Mouse (Mus musculus) liver, embryonic 13.5 days (tissue): Measurements from ENCODE around the gene Psmb5. TPM values are rescaled to one million over a fixed set of nuclear protein-coding genes. Genes with fewer than 3 reads are reported as not detected.

ENCODE experiments used
- ATAC-seq: fragments of 200-750 bp; cut with Nextera tagmentation; 2 replicates; pipeline ENCODE4 v1.8.0; 2017; ENCODE audit warnings: low read depth, mild to moderate bottlenecking, moderate number of reproducible peaks, moderate library complexity
- DNase-seq: peaks from one replicate; pipeline ENCODE4 v3.0.0; 2022
- H3K27ac ChIP-seq: fragments of 300-500 bp; sonication (generic); 2 replicates; pipeline ENCODE4 v1.5.1; 2015; ENCODE audit warnings: moderate library complexity, mild to moderate bottlenecking, inconsistent platforms
- H3K27me3 ChIP-seq: fragments of 300-500 bp; sonication (generic); 2 replicates; pipeline ENCODE4 v1.6.1; 2015; ENCODE audit warnings: mild to moderate bottlenecking, inconsistent platforms
- H3K36me3 ChIP-seq: fragments of 300-500 bp; sonication (generic); 2 replicates; pipeline ENCODE4 v1.6.1; 2015; ENCODE audit warnings: mild to moderate bottlenecking, inconsistent platforms
- H3K4me1 ChIP-seq: fragments of 300-500 bp; sonication (generic); replicated peaks from 2 replicates; pipeline ENCODE4 v1.6.1; 2015; ENCODE audit warnings: inconsistent platforms
- H3K4me2 ChIP-seq: fragments of 300-500 bp; sonication (generic); 2 replicates; pipeline ENCODE4 v1.6.1; 2015; ENCODE audit warnings: inconsistent platforms, mild to moderate bottlenecking, moderate library complexity
- H3K4me3 ChIP-seq: fragments of 300-500 bp; sonication (generic); replicated peaks from 2 replicates; pipeline ENCODE4 v1.5.1; 2015; ENCODE audit warnings: mild to moderate bottlenecking, inconsistent platforms
- H3K9ac ChIP-seq: fragments of 300-500 bp; sonication (generic); 2 replicates; pipeline ENCODE4 v1.6.1; 2015; ENCODE audit warnings: mild to moderate bottlenecking, inconsistent platforms
- H3K9me3 ChIP-seq: fragments of 300-500 bp; sonication (generic); replicated peaks from 2 replicates; pipeline ENCODE4 v1.6.1; 2016; ENCODE audit warnings: inconsistent platforms
- WGBS: fragments of 180-500 bp; shearing (Covaris S2); methylation state at CpG from one replicate; pipeline ENCODE4 v1.1.7; 2015; ENCODE audit not compliant: insufficient replicate concordance; 5-methylcytosine and 5-hydroxymethylcytosine counted together
- polyA plus RNA-seq: library from polyadenylated mRNA; unstranded; fragments of >200 nt; fragmentation: Nextera tagmentation; extraction: Ambion mirVana; gene quantifications from 2 replicates; pipeline ENCODE4 v1.2.1, GENCODE M21; 2015

The Psmb5 gene
- polyA plus RNA-seq, 1 experiment from 2014 or later = 266 TPM

DNA sequence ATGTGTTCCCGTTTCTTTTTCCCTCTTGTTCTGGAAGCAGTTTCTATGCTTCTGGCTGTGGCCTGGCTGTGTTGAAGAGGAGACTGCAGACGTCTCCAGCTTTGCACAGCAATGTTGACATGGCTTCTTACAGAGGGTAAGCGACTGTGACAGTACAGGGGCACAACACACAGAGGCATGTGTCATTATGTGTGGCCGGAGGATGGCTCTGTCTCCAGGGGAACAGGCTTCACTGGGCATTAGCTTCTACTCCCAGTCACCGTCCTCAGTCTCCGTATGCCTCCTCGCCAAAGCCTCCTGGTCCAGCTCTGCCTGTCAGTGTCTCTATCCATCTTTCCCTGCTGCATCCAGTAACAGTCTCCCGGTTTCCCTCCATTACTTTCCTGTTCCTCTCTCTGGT lies 10.6 kb downstream of the Psmb5 start:
- ATAC-seq = no peak
- no peaks in the 10 kb centered on the region for H3K27me3 ChIP-seq
- 66% methylated on average over 8 of the region's 8 CpGs for WGBS
- peaks cover 34% of the 10 kb centered on the region for H3K4me1 ChIP-seq
- H3K9me3 ChIP-seq = no peaks in the 10 kb centered on the region
- no peak overlapping the region for H3K9ac ChIP-seq
- no peak overlapping the region for H3K4me2 ChIP-seq
- peaks cover 12% of the 10 kb centered on the region for H3K36me3 ChIP-seq
- peak overlapping the region; percentile 16; the same call in 1 of the 2 replicates for H3K27ac ChIP-seq
- H3K4me3 ChIP-seq = no peak overlapping the region
- no peak for DNase-seq

DNA sequence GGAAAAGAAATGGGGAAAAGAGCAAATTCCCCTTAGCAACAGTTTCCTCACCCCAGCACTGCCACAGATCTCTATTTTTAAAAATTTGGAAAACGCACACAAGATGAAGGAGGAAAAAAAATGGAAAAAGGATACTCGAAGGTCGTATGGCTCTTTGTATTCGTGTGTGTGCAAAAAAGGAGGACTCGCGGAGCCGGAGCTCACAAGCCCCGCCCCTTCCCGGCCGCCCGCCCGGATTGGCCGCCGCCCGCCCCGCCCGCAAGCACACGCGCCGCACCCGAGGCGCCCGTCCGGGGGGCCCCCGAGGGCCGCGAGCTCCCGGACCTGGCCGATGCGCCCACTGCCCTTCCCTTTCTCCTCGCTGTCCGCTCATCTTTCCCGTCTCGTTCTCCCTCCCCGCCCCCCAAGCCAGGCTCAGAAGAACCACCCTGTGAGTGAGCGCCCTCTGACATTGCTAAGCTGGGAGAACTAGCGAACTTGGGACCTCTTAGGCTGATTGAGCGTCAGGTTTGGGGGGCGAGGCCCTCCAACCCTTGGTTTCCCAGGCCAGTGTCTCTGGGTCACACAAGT lies 12.0 kb downstream of the Psmb5 start, which contains the start of gene 4931414P19Rik:
Gene 4931414P19Rik, minus strand, starts transcription at position 242 of the 570 bp plus-strand sequence.
- peak within 1 kb of the TSS; percentile 64 for H3K4me3 ChIP-seq
- no peaks in the 10 kb centered on the region for H3K27me3 ChIP-seq
- ATAC-seq = peak; percentile 39
- WGBS = under 1% methylated on average over 38 of the region's 39 CpGs
- peak within 1 kb of the TSS; percentile 76 for H3K9ac ChIP-seq
- no peaks in the 10 kb centered on the region for H3K9me3 ChIP-seq
- 0 out of 2 replicates have a peak, but pooled peaks cover 3% of the 10 kb centered on the region for H3K36me3 ChIP-seq
- peak within 1 kb of the TSS; percentile 80 for H3K27ac ChIP-seq
- DNase-seq = peak; percentile 78
- peaks cover 45% of the 10 kb centered on the region for H3K4me1 ChIP-seq
- peak within 1 kb of the TSS; percentile 78 for H3K4me2 ChIP-seq

DNA sequence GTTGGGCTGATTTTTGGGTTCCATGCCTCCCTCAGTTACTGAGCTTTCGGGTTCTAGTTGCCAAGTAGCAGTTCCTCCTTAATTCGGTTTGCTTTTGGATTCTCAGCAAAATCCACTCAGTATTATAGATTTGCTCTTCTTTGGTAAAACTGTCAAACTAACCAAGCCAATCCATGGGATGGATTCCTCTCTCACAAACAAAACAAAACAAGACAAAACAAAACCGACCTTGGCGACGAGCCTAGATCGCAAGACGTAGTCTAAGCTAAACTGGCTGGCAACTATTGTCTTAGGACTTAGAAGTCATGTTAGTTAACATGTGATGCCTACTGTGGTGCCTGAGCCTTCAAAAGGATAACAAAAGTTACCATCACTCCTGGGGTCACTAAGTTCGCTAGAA lies 14.1 kb downstream of the Psmb5 start:
- Histone ChIP-seq H3K4me1 (peaks cover 45% of the 10 kb centered on the region), H3K27ac (peak overlapping the region; percentile 96), H3K4me2 (peak overlapping the region; percentile 71), H3K4me3 (peak overlapping the region; percentile 75), H3K9me3 (no peaks in the 10 kb centered on the region), H3K27me3 (no peaks in the 10 kb centered on the region), H3K36me3 (no peaks in the 10 kb centered on the region), H3K9ac (no peak overlapping the region)
- DNase-seq = no peak
- no peak for ATAC-seq
- 77% methylated on average over 8 of the region's 8 CpGs for WGBS

DNA sequence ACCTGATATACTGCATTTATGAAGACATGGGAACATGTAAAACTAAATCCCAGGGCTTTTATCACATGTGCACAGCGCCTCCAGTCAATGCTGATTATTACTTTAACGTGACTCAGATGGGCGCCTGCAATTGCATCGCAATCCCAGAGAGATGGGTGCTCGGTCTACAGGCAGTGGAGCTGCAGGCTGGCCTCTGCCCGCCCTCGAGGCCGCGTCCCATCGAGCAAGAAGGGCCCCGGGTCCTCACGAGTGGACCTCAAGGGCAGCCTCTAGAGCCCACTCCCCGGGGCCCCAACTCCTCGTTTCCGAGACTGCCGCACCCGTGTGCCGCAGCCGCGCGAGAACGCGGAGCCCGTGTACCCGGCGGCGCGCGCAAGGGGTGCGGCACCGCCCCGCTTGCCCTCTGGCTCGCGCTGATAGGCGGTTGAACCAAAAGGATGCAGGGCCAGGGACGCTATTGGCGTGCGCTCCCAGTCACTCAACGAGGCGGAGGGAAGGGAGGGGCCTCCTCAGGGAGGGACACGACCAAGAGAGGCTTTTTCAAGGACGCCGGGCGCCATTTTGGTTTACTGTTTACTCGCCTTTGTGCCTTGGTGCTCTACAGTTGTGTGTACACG lies 14.7 kb downstream of the Psmb5 start:
- Histone ChIP-seq H3K27ac (peak overlapping the region; percentile 96), H3K27me3 (no peaks in the 10 kb centered on the region), H3K4me3 (peak overlapping the region; percentile 75), H3K4me1 (peaks cover 45% of the 10 kb centered on the region), H3K36me3 (no peaks in the 10 kb centered on the region), H3K9me3 (no peaks in the 10 kb centered on the region), H3K4me2 (peak overlapping the region; percentile 71), H3K9ac (peak overlapping the region; percentile 85)
- peak; percentile 91 for DNase-seq
- ATAC-seq = peak; percentile 99
- under 1% methylated on average over 46 of the region's 46 CpGs for WGBS

DNA sequence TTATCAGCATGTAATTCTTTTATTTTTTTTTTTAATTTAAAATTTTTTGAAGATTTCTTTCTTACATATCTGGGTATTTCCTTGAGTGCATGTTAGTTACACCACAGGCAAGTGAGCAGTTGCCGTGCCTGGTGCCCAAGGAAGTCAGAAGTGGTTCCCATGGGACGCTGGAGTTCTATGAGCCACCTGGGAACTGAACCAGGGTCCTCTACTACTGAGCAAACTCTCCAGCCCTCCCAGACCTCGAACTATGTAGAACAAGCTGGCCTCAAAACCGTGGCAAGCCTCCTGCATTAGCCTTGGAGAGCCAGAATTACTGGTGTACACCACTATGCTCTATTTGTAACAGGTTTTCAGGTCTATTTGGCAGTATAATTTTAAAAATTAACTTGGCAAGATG lies 15.2 kb downstream of the Psmb5 start:
- H3K9me3 ChIP-seq = no peaks in the 10 kb centered on the region
- 28% methylated on average over 4 of the region's 4 CpGs for WGBS
- no peak for DNase-seq
- no peaks in the 10 kb centered on the region for H3K36me3 ChIP-seq
- H3K4me1 ChIP-seq = peaks cover 45% of the 10 kb centered on the region
- peak overlapping the region; percentile 75 for H3K4me3 ChIP-seq
- H3K4me2 ChIP-seq = peak overlapping the region; percentile 71
- no peak for ATAC-seq
- H3K27me3 ChIP-seq = no peaks in the 10 kb centered on the region
- H3K27ac ChIP-seq = peak overlapping the region; percentile 96
- peak overlapping the region; percentile 85 for H3K9ac ChIP-seq

DNA sequence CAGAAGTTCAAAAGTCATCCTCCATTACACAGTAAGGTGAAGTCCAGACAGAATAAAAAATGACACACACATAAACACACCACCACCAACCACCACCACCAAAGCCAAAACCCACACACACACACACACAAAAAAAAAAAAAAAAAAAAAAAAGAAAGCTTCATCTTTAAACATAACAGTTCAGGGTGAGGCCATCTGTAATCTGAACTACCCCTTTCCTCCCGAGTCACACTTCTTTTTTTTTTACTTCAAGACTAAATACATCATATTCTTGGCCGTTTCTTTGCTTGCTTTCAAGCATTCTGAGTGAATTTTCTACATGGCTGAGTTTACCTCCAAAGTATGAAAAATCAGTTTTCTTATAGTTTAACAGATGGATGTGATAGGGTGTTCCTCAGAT lies 16.2 kb downstream of the Psmb5 start:
- H3K4me1 ChIP-seq = peaks cover 45% of the 10 kb centered on the region
- H3K9me3 ChIP-seq = no peaks in the 10 kb centered on the region
- ATAC-seq (no peak), DNase-seq (no peak)
- H3K36me3 ChIP-seq = no peaks in the 10 kb centered on the region
- no peak overlapping the region for H3K4me3 ChIP-seq
- H3K4me2 ChIP-seq = no peak overlapping the region
- 0 out of 2 replicates have a peak overlapping the region, but pooled peaks have one; percentile 96 for H3K27ac ChIP-seq
- H3K27me3 ChIP-seq = no peaks in the 10 kb centered on the region
- 49% methylated on average over 2 of the region's 2 CpGs for WGBS
- no peak overlapping the region for H3K9ac ChIP-seq

DNA sequence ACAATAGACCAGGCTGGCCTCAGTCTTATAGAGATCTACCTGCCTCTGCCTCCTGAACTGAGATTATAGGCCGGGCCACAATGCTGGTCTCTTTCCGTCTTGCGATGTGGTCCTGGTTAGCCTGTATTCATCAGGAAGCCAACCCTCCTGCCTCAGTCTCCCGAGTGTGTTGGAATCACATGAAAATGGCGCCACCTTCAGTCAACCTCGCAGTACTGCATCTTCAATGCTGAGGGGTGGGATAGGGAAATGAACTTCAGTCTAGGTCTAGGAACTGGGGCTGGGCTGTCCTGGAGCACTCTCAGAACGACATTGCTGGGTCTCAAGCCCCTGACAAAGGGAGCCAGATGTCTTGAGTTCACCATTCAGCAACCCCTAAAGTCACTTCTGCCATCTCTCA lies 20.7 kb downstream of the Psmb5 start:
- Histone ChIP-seq H3K27me3 (no peaks in the 10 kb centered on the region), H3K4me1 (peaks cover 19% of the 10 kb centered on the region), H3K36me3 (peaks cover 16% of the 10 kb centered on the region), H3K9ac (no peak overlapping the region), H3K4me3 (no peak overlapping the region), H3K27ac (no peak overlapping the region), H3K9me3 (no peaks in the 10 kb centered on the region), H3K4me2 (no peak overlapping the region)
- WGBS = 60% methylated on average over 7 of the region's 7 CpGs
- ATAC-seq (no peak), DNase-seq (no peak)

DNA sequence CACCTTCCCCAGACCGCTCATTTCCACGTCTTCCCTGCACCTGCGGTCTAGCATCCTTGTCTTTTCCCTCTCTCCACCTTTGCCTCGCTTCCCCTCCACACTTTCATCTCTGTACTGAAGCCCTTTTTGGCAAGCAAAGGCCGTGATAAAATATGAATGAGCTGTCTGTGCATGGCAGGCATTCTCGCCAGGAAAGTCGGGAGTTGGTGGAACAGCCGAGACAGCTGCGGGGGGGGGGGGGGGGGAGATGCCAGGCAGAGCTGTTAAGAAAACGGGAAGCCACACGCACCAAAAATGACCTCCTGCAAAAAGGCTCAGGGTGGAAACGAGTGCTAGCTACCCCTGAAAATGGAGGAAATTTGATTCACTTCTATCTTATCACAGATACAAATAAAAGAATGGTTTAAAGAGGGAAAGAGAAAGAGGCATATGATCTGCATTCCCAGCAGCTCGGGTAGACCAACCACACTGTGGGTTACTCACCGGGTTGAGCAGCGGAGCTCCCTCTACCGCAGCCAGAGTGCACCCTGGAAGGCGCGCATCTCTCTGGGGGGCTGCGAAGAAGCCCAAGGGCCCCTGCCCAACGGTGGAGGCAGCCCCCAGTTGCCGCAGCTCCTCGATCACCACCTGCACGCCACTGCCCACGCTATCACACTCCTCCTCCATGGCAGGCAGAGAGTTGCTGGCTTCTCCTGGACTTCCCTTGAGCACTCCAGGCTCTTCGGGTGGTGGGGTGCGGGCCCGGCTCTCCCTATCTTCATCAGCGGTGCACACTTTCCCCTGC lies 23.0 kb downstream of the Psmb5 start:
- Histone ChIP-seq H3K4me2 (no peak overlapping the region), H3K4me1 (peaks cover 12% of the 10 kb centered on the region), H3K9me3 (no peaks in the 10 kb centered on the region), H3K4me3 (no peak overlapping the region), H3K9ac (no peak overlapping the region), H3K27ac (no peak overlapping the region), H3K27me3 (no peaks in the 10 kb centered on the region), H3K36me3 (peaks cover 16% of the 10 kb centered on the region)
- no peak for DNase-seq
- ATAC-seq = no peak
- 71% methylated on average over 28 of the region's 28 CpGs for WGBS

DNA sequence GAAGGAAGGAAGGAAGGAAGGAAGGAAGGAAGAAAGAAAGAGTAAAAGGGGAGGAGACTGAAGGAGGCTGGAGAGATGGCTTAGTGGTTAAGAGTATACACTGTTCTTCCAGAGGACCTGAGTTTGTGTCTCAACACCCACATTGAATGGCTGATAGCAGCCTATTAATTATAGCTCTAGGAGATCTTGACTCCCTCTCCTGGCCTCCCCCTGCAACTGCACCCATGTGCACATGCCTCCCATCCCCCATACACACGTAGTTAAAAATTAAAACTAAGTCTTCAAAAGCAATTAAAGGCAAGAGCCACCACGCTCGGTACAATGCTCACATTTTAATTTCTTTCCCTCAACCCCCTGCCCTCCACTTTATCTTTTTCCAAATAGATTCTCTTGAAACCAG lies 23.8 kb downstream of the Psmb5 start:
- peaks cover 17% of the 10 kb centered on the region for H3K4me1 ChIP-seq
- H3K4me3 ChIP-seq = no peak overlapping the region
- no peak overlapping the region for H3K9ac ChIP-seq
- ATAC-seq = no peak
- H3K36me3 ChIP-seq = peaks cover 16% of the 10 kb centered on the region
- DNase-seq = no peak
- H3K27ac ChIP-seq = no peak overlapping the region
- no peaks in the 10 kb centered on the region for H3K9me3 ChIP-seq
- WGBS = 69% methylated on average over 3 of the region's 3 CpGs
- H3K27me3 ChIP-seq = no peaks in the 10 kb centered on the region
- no peak overlapping the region for H3K4me2 ChIP-seq

DNA sequence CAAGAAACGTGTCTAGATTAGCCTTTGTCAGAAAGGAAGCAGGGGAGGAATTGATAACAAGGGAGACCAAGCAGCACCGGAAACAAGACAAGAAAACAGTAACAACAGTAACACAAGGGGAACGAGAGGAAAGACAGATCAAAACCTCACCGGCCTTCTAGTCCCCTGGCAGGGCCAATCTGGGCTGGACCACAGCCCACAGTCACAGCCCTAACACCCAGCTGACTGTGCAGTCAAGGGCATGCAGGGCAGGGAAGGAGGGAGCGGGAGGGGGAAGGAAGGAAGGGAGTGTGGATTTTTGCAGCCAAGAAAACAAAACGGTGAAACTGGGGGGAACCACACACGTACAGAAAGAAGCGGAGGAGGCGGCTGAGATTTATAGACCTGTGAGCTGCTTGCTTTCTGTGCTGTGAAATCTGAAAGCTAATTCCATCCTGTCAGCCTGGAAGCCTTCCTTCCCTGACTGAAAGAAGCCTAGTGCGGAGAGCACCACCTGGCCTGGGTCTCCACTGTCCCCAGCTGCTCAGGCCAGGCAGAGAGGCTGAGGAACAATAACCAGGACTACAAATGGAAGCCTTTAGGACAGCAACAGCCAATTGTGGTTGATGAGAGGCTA lies 25.4 kb downstream of the Psmb5 start:
- no peak overlapping the region for H3K9ac ChIP-seq
- peaks cover 16% of the 10 kb centered on the region for H3K36me3 ChIP-seq
- no peak overlapping the region for H3K4me3 ChIP-seq
- WGBS = 29% methylated on average over 10 of the region's 10 CpGs
- no peak for DNase-seq
- no peaks in the 10 kb centered on the region for H3K27me3 ChIP-seq
- H3K4me1 ChIP-seq = peaks cover 24% of the 10 kb centered on the region
- peak; percentile 55 for ATAC-seq
- no peak overlapping the region for H3K4me2 ChIP-seq
- no peaks in the 10 kb centered on the region for H3K9me3 ChIP-seq
- peak overlapping the region; percentile 8; the same call in 1 of the 2 replicates for H3K27ac ChIP-seq

DNA sequence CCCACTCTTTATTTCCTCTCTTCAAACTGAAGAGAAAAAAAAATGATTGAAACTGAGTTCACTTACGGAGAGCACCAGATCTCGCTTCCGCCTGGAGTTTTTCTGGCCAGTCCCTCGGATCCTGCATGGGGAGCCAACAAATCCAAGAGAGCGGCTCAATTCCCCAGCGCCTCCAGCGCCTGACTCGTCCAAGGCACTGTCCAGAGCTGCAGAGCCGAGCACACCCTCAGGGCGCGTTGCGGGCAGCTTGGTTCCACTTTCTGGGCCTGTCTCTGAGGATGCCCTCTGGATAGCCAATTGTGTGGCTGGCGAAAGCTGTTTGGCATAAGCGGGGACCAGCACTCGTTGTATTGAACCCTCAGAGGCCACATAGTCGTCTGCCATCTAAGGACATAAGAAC lies 26.8 kb downstream of the Psmb5 start:
- DNase-seq = no peak
- Histone ChIP-seq H3K36me3 (peaks cover 16% of the 10 kb centered on the region), H3K4me2 (no peak overlapping the region), H3K9ac (no peak overlapping the region), H3K27ac (no peak overlapping the region), H3K4me1 (peaks cover 24% of the 10 kb centered on the region), H3K4me3 (no peak overlapping the region), H3K27me3 (no peaks in the 10 kb centered on the region), H3K9me3 (no peaks in the 10 kb centered on the region)
- ATAC-seq = no peak
- 87% methylated on average over 16 of the region's 16 CpGs for WGBS
